Mouse (Mus musculus) frontal cortex, postnatal 10 days (tissue): ENCODE data around the gene Hbb-bs.
"Not testable (repeated sequence)": the region's sequence is repeated elsewhere in the genome, so short reads cannot be mapped to it uniquely, and the experiment has no call there.

ENCODE experiments used
- DNase-seq, 2 experiments: peaks; one replicate each; pipeline ENCODE4 v3.0.0; 2022; ENCODE audit warnings: low spot score in 2 of 2, mixed read lengths in 1 of 2

The Hbb-bs gene

GRCm38 (mm10) chr7:103811223-103811845, 16.6 kb downstream of the Hbb-bs start:
- DNase-seq, result no peak

GRCm38 (mm10) chr7:103810746-103811145, 17.1 kb downstream of the Hbb-bs start:
- DNase-seq, result no peak

- no peak for DNase-seq
These were observed 17.6 kb downstream of the Hbb-bs start for GRCm38 (mm10) chr7:103810296-103810695.

- no peak for DNase-seq
These were observed 18.1 kb downstream of the Hbb-bs start for GRCm38 (mm10) chr7:103809801-103810155.

DNA sequence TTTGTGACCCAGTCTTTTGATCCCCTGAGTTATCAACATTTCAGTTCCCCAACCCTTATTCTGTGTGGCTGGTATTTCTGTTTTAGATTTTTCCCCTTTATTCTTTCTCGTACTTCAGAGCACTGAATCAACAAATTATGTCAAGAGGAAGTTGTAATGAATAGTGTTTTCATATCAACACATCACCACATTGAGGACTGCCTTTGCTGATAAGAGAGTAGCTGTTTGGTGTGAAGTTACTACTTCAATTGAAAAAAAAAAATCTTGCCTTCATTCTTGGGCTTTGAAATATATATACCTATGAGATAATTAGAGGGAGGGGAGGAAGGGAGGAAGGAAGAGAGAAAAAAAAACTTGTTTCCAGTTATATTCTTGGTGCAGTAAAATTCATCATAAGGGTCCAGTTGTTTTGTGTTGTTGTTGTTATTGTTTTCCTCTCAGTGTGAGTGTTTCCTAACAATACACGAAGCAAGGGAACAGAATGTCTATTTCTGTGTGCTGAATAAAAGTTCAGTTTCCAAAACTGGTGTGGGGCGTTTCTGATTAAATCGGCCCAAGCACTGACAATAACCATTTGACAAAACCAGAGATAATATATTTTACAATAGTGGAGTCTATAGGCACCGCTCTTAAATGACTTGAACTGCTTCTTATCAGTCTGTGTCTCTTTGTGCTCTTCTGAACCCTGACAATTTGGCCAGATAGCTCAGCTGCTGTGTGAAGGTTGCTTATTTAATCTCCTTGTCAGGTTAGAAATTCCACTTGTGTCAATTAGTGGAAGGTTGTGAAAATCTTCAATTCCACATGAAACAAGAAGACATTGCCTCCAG, 18.7 kb downstream of the Hbb-bs start:
- no peak for DNase-seq

DNA sequence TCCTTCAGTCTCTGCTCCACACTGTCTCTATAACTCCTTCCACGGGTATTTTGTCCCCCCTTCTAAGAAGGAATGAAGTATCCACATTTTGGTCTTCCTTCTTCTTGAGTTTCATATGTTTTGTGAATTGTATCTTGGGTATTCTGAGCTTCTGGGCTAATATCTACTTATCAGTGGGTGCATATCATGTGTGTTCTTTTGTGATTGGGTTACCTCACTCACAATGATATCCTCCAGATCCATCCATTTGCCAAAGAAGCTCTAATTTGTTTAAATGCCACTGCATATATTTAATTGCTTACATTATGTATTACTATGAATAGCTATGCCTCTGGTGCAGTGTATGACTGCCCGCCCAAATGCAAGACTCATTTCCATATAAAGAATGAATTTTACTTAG, 19.8 kb downstream of the Hbb-bs start:
- not testable (repeated sequence) for DNase-seq

DNA sequence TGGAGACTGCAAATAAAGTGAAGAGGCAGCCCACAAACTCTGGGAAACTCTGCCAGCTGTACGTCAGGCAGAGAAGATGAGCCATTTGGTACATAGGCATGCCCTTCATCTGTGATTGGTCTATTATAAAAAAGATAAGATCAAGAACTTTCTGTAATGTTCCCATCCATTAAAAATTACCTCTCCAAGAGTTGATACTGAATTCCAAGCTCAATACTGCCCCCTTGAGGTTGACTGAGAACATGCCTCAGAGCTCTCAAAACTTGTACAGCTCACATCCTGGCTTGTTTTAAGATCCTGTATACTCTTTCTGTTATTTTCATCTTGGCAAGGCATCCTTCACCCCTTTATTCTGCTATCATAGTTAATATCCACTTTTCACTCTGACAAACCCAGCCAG, 21.0 kb downstream of the Hbb-bs start:
- no peak for DNase-seq

DNA sequence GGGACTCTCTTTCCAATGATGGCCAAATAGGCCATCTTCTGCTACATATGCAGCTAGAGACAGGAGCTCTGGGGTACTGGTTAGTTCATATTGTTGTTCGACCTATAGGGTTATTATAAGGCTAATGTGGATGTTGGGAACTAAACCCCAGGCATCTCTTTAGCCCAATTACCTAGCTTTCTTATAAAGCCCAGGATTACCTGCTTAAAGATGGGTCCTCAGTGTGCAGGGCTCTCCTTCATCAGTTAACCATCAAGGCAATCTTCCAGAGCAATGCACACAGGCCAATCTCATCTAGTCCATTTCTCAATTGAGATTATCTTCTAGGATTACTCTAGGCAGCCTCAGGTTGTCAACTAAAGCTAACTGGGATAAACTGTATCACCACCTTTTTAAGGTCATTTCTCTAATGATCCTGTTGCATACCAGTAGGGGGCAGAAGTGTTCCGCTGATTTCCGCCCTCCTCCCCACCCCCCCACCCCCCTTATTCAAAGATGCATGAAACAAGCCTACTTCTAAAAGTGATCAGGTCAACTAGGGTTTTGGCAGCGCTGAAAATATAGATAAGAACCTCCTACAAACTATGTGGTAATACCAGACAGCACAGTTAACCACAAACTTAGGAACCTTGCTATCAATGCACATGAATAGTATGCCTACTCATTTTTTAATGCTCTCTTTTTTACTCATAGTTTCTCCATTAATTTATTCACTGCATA, 35.1 kb downstream of the Hbb-bs start:
- DNase-seq, result no peak

DNA sequence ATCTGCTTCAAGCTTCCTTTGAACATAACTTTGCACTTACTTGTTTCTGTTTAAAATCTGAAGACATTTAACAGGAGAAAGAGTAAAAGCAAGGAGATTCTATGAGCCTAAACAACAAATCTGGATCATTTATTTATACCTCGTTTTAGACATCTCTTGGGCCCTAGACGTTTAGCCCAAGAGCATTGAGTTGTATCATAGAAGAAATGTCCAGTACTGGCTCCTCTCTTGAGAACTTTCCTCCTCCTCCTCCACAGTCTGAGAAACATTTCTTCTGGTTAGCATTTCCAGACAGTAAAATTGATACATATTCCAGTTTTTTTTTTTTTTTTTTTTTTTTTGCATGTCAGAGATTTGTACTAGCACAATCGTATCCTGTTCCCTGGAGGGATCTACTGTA, 36.2 kb downstream of the Hbb-bs start, which contains the start of gene Olfr67:
Gene Olfr67 (minus strand): TSS at position 101 of the 400 bp plus-strand sequence.
- no peak for DNase-seq

DNA sequence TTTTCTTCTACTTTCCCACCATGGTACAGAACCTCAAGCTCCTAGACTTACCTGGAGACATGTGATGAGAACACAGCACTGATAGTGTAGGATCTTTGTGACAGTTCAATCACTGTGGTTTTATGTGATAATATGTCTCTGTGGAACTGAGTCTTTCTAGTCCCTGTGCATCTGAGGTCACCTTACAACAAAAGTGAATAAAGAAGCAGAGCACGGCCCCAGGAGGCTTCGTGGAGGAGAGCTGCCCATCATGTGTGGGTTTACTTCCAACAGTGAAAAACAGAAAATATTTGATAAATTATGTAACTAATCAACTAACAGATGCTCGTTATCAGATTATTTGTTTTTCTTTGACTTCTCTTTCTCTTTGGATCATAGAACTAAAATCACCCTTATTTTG, 48.3 kb downstream of the Hbb-bs start, which contains the start of gene Olfr68:
Gene Olfr68 (minus strand): TSS at position 101 of the 400 bp plus-strand sequence.
- no peak for DNase-seq

DNA sequence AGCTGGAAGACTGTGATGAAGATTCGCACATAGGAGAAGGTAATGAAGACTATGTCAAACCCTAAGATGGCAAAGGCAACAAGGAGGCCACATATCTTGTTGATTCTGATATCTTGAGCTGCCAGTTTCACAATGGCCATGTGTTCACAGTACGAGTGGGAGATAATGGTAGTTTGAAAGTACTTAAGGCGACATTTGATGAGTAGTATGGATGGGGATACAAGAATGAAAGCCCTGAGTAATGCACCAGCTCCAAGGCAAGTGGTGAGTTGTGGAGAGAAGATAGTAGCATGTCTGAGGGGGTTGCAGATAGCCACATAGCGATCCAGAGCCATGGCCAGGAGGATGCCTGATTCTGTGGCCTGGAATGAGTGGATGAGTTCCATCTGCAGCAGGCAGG, 50.2 kb downstream of the Hbb-bs start:
- not testable (repeated sequence) for DNase-seq
